Mouse (Mus musculus): ENCODE measurements around the gene Sparcl1. TPM values are rescaled to one million over a fixed set of nuclear protein-coding genes. Genes with fewer than 3 reads are reported as not detected.
A peak's percentile ranks its signal among the peaks of the same experiment; 100 is the strongest.

Sparcl1 gene
- polyA plus RNA-seq, 1 experiment from 2014 or later, result 77.5 TPM

- no peak overlapping the region for H3K9ac ChIP-seq (ENCODE audit: low read depth, low read length)
- no peaks in the 10 kb centered on the region for H3K27me3 ChIP-seq (ENCODE audit: insufficient read depth, low read length)
- H3K27ac ChIP-seq, result no peak overlapping the region
- TF ChIP-seq CTCF (IDR thresholded peaks at IDR 0.05; ENCODE audit: low read depth), result peak; percentile 81
- no peaks in the 10 kb centered on the region for H3K4me1 ChIP-seq (replicated peaks; ENCODE audit: insufficient read depth, low read length)
- DNase-seq (ENCODE audit: low spot score) (peak; percentile 69), ATAC-seq (replicated peaks; ENCODE audit: low FRiP score, low read depth) (no peak)
- H3K4me3 ChIP-seq (replicated peaks; ENCODE audit: low read depth, low read length), result no peak overlapping the region
- WGBS, result 65% methylated on average over 6 of the region's 6 CpGs
- H3K36me3 ChIP-seq (ENCODE audit: insufficient read depth, low read length), result no peaks in the 10 kb centered on the region
- no peak overlapping the region for H3K4me2 ChIP-seq (ENCODE audit: low read length)
- H3K9me3 ChIP-seq (replicated peaks; ENCODE audit: low read length), result no peaks in the 10 kb centered on the region
Observed at GRCm38 (mm10) chr5:104039154-104039932, 74.2 kb downstream of the Sparcl1 start.

- no peak for TF ChIP-seq CTCF (IDR thresholded peaks at IDR 0.05; ENCODE audit: low read depth)
- no peak overlapping the region for H3K4me3 ChIP-seq (replicated peaks; ENCODE audit: low read depth, low read length)
- ATAC-seq (replicated peaks; ENCODE audit: low FRiP score, low read depth), result no peak
- no peaks in the 10 kb centered on the region for H3K4me1 ChIP-seq (replicated peaks; ENCODE audit: insufficient read depth, low read length)
- no peak for DNase-seq (ENCODE audit: low spot score)
- no peaks in the 10 kb centered on the region for H3K9me3 ChIP-seq (replicated peaks; ENCODE audit: low read length)
- H3K9ac ChIP-seq (ENCODE audit: low read depth, low read length), result no peak overlapping the region
- WGBS, result 96% methylated on average over 1 of the region's 1 CpGs
- no peaks in the 10 kb centered on the region for H3K27me3 ChIP-seq (ENCODE audit: insufficient read depth, low read length)
- H3K4me2 ChIP-seq (ENCODE audit: low read length), result no peak overlapping the region
- no peak overlapping the region for H3K27ac ChIP-seq
- no peaks in the 10 kb centered on the region for H3K36me3 ChIP-seq (ENCODE audit: insufficient read depth, low read length)
Observed at GRCm38 (mm10) chr5:104036686-104037085, 76.8 kb downstream of the Sparcl1 start.

GRCm38 (mm10) chr5:104035824-104036223, 77.7 kb downstream of the Sparcl1 start:
- Histone ChIP-seq H3K27ac (no peak overlapping the region), H3K9me3 (replicated peaks; ENCODE audit: low read length) (no peaks in the 10 kb centered on the region), H3K36me3 (ENCODE audit: insufficient read depth, low read length) (no peaks in the 10 kb centered on the region), H3K4me1 (replicated peaks; ENCODE audit: insufficient read depth, low read length) (no peaks in the 10 kb centered on the region), H3K4me2 (ENCODE audit: low read length) (no peak overlapping the region), H3K9ac (ENCODE audit: low read depth, low read length) (no peak overlapping the region), H3K4me3 (replicated peaks; ENCODE audit: low read depth, low read length) (no peak overlapping the region), H3K27me3 (ENCODE audit: insufficient read depth, low read length) (no peaks in the 10 kb centered on the region)
- DNase-seq (ENCODE audit: low spot score) (no peak), ATAC-seq (replicated peaks; ENCODE audit: low FRiP score, low read depth) (no peak)
- WGBS, result 41% methylated on average over 1 of the region's 1 CpGs
- TF ChIP-seq CTCF (IDR thresholded peaks at IDR 0.05; ENCODE audit: low read depth), result no peak

DNA sequence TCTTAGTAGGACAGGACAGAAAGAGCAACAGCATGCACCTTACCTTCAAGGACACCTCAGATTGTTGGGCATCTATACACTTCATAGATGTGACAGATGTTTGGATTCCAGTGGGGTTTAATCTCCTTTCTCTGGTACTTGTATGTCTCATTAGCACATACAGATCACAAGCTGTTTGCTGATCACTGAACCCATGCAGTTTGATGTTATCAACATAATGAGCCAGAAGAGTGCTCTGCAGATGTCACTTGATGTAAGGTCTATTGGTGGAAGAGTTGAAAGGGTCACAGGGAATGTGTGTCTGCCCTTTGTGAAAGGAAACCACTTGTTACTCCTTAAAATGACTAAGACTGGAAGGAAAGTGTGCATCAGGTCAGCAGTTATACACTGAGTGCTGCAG, 78.5 kb downstream of the Sparcl1 start:
- Histone ChIP-seq H3K4me3 (replicated peaks; ENCODE audit: low read depth, low read length) (no peak overlapping the region), H3K9me3 (replicated peaks; ENCODE audit: low read length) (no peaks in the 10 kb centered on the region), H3K27ac (no peak overlapping the region), H3K4me1 (replicated peaks; ENCODE audit: insufficient read depth, low read length) (no peaks in the 10 kb centered on the region), H3K9ac (ENCODE audit: low read depth, low read length) (no peak overlapping the region), H3K27me3 (ENCODE audit: insufficient read depth, low read length) (no peaks in the 10 kb centered on the region), H3K4me2 (ENCODE audit: low read length) (no peak overlapping the region), H3K36me3 (ENCODE audit: insufficient read depth, low read length) (no peaks in the 10 kb centered on the region)
- DNase-seq (ENCODE audit: low spot score) (no peak), ATAC-seq (replicated peaks; ENCODE audit: low FRiP score, low read depth) (no peak)
- TF ChIP-seq CTCF (IDR thresholded peaks at IDR 0.05; ENCODE audit: low read depth), result no peak

DNA sequence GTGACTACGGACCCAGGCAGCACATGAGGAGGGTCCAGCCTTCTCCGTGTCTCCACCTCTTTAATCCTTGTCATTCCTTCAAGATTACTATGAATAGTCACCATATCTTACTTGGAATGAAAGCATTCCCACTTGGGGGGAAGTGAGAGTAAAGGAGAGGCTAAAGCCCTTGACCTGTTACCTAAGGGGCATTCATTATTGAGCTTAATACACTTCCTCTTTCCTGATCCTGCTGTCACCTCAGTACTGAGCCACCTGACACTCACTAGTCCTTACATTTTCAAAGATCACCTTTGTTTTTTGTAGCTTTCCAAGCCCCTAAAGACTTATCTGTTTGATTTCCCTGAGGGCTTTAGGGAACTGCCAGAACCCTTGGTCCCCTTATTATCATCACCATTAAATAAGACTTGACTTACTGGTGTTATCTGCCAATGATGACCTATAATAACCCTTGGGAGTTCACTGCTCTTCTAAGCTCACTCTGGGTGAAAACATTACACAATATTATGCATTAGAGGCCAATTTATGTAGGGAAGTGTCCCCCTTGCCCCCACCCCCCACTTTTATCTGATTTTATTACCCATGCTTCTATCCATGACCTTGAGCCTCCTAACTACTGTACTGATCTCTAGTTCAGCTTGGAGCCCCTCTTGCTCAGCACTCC, 81.0 kb downstream of the Sparcl1 start:
- no peaks in the 10 kb centered on the region for H3K4me1 ChIP-seq (replicated peaks; ENCODE audit: insufficient read depth, low read length)
- no peak for TF ChIP-seq CTCF (IDR thresholded peaks at IDR 0.05; ENCODE audit: low read depth)
- no peak overlapping the region for H3K4me2 ChIP-seq (ENCODE audit: low read length)
- H3K27ac ChIP-seq, result no peak overlapping the region
- DNase-seq (ENCODE audit: low spot score), result no peak
- no peaks in the 10 kb centered on the region for H3K36me3 ChIP-seq (ENCODE audit: insufficient read depth, low read length)
- no peak overlapping the region for H3K9ac ChIP-seq (ENCODE audit: low read depth, low read length)
- H3K4me3 ChIP-seq (replicated peaks; ENCODE audit: low read depth, low read length), result no peak overlapping the region
- WGBS, result 79% methylated on average over 2 of the region's 2 CpGs
- ATAC-seq (replicated peaks; ENCODE audit: low FRiP score, low read depth), result no peak
- H3K27me3 ChIP-seq (ENCODE audit: insufficient read depth, low read length), result no peaks in the 10 kb centered on the region
- H3K9me3 ChIP-seq (replicated peaks; ENCODE audit: low read length), result no peaks in the 10 kb centered on the region

Small RNA genes within 50 kb of the gene (microRNA-seq; reads per million reads assigned to microRNA genes)
- gene Mir5619, result not detected

Other genes starting within 250 kb of the Sparcl1 start
- 11.1 and 11.4 TPM in 2 replicates for gene Klhl8, start 202.5 kb downstream of the Sparcl1 start, polyA plus RNA-seq (2015; fragmentation: Nextera tagmentation; extraction: Ambion mirVana)
- gene Hsd17b13, start 136.3 kb downstream of the Sparcl1 start, polyA plus RNA-seq (2015; fragmentation: Nextera tagmentation; extraction: Ambion mirVana), result 0.13 and 0.24 TPM in 2 replicates
- 12.3 and 12.4 TPM in 2 replicates for gene Hsd17b11, start 91.8 kb downstream of the Sparcl1 start, polyA plus RNA-seq (2015; fragmentation: Nextera tagmentation; extraction: Ambion mirVana)
- 63.1 and 65.1 TPM in 2 replicates for gene Nudt9, start 67.4 kb downstream of the Sparcl1 start, polyA plus RNA-seq (2015; fragmentation: Nextera tagmentation; extraction: Ambion mirVana)
- gene Gm17660, start 36.1 kb downstream of the Sparcl1 start, polyA plus RNA-seq (2015; fragmentation: Nextera tagmentation; extraction: Ambion mirVana), result not detected in 2 replicates
- gene Dspp, start 57.0 kb upstream of the Sparcl1 start, polyA plus RNA-seq (2015; fragmentation: Nextera tagmentation; extraction: Ambion mirVana), result not detected in 2 replicates
- gene Dmp1, start 88.9 kb upstream of the Sparcl1 start, polyA plus RNA-seq (2015; fragmentation: Nextera tagmentation; extraction: Ambion mirVana), result 0.15 and 0.16 TPM in 2 replicates
- not detected in 2 replicates for gene Ibsp, start 185.4 kb upstream of the Sparcl1 start, polyA plus RNA-seq (2015; fragmentation: Nextera tagmentation; extraction: Ambion mirVana)
- gene Mepe, start 211.6 kb upstream of the Sparcl1 start, polyA plus RNA-seq (2015; fragmentation: Nextera tagmentation; extraction: Ambion mirVana), result not detected in 2 replicates